Mouse (Mus musculus) retina, postnatal 1 day (tissue): ENCODE data around the gene Arhgef16.

Experiments used
- DNase-seq: peaks from one replicate; pipeline ENCODE4 v3.0.0-alpha.2; 2012

Gene Arhgef16

DNA sequence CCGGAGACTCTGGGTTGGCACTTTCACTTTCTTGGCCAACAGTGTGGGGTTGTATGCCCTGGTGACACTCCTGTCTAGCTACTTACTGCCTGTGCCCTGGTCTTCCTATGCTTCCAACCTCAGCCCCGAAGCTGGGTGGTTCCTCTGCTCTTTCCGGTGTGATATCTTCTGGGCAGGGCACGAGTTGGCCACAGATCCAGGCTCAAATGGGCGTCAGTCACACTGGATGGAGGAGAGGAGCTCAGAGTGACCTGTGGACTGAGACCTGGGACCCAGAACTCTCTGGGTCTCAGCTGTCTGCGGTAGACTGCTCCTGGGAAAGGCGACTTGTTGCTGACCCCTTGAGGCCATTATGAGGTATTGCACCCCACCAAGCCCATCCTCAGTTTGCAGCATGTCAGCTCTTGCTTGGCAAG is at the start of gene Arhgef16:
Gene Arhgef16 (minus strand): TSS at position 211 of the 416 bp plus-strand sequence.
- DNase-seq: peak; percentile 78

DNA sequence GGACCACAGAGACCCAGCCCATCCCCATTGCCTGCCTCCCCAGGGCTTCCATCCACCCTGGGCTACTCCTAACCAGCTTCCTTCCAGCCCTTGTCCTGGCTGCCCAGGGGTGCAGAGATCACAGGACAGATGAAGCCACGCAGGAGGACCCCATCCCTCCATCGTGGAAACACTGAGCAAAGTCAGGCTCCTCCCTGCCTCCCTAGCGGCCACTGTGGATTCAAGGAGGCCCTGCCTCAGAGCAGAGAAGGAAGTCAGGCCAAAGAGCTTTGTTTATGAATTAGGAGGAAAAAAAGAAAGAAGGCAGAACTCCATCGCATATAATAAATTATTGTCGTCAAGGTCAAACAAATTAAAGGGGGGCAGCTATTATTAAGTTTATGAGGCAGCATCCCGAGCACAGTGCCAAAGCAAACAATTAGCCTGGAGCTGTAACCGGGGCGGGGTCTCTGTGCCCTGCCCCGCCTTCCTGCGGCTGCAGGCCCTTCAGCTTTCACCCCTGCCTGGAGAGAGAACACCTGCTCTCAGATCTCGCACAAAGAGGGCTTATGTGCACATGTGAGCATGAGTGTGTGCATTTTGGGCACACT is 46.8 kb upstream of the Arhgef16 start:
- DNase-seq: no peak

DNA sequence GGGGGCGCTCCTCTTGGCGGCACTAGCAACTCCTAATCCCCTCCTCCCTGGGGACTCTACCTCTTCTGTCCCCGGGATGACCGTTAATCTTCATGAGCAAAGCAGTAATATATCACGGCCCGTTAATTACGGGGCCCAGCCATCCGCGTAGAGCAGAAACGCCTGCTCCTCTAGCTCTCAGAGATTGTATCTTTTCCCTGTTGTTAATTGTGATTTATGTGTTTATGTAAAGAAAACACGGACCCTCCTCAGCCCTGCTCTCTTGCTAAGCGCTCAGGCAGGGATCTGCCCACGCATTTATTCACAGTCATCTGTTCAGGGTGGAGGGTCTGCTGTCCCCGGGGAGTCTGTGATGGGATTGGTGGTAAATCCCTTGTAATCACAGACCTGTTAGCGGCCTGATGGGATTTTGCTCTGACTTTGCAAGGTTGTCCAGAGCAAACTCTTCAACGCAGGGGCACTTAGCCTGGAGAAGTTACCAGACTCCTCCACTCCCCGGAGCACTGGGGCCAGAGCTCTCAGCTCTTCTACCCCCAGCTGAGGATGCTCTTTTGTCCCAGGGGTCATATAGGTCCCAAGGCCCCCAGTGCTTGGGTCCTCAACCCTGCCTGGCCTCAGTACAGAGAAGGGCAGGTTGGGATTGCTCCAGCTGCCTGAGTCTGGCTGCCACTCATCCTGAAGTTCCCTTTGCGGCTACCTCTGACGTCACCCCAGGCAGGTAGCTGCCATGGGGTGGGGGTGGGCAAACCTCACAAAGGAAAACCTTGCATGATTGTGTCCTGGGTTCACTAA is 45.5 kb upstream of the Arhgef16 start:
- peak; percentile 72 for DNase-seq

DNA sequence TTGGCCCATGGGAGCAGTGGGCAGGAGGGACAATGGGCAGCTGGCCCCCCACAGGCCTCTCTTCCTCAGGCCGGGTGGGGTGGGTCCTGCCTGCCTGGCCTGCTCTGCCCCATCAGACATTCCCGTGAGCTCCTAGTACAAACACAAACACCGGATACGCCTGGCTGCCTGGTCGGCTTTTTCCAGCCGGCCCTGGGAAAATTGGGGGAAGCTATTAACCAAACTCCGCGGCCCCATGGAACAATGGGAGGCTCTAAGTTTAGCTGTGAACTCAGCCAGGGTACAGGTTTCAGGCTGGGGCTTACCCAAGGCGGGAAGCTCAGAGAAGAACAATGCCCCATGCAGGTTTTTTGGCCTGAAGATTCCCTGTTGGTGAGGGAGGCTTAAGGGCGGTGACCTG is 35.2 kb upstream of the Arhgef16 start:
- peak; percentile 55 for DNase-seq

DNA sequence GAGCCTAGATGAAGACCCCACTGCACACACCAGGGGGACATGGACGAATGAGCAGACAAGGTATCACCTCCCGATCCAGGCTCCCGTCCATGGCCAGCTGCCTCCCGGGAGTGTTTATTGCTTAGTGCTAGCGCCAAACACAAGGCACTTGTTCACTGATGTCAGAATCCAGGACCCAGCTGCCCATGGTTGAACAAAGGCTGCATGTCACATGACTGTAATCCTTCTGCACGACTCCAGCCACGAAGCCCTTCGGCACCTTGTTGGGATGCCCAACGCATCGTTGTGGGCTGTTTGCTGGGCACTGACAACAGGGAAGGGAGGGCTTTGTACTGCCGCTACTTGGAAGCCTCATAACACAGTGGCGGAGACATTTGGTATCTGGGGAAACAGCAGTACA is 34.3 kb upstream of the Arhgef16 start, which contains the start of gene B230104I21Rik:
Gene B230104I21Rik (plus strand): TSS at position 367 of the 400 bp plus-strand sequence.
- peak; percentile 82 for DNase-seq

DNA sequence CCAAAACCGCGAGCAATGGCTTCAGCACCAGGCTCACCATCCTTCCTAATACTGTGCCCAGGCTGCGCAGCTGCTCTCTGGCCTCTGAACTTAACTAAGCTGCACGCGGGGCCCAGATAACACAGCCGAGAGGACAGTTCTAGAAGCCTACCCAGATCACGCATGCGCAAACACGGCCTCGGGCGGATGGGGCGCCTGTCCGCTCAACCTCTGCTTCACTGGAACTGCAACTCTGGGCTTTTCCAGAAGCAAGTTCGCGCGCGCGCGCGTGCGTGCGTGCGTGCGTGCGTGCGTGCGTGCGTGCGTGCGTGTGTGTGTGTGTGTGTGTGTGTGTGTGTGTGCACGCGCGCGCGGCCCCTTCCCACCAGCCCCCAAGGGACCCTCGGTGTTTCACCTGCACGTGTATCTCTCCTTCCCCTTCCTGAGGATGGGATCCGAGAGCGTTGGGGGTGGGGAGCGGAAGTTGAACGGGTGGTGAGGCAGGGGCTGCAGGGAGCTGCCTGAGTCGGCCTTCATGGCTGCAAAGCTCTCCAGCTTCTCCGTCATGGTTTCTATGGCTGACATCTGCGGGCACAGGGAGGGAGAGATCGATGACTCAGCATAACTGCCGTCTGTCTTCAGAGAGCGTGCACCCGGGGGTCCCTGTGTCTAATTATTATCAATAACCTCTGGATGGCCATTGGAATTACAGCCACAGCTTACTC is 33.4 kb upstream of the Arhgef16 start:
- peak; percentile 84 for DNase-seq

DNA sequence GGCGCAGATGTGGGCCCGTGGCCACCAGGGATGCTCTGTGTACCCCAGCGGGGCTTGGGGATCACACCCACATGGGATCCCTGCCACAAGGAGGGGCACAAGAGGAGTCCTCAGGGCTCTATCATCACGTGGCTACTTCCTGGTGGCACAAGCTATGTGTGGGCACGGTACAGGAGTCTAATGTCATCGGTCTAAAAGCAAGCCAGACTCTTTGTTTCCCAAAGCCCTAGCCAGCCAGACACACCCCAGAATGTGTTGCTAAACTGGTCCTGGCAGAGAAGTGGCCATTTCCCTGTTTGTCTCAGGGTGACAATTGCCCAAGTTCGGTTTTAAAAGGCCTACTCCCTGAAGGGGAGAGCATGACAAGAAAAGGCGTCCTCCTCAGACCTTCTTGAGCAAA is 31.8 kb upstream of the Arhgef16 start:
- DNase-seq: no peak

DNA sequence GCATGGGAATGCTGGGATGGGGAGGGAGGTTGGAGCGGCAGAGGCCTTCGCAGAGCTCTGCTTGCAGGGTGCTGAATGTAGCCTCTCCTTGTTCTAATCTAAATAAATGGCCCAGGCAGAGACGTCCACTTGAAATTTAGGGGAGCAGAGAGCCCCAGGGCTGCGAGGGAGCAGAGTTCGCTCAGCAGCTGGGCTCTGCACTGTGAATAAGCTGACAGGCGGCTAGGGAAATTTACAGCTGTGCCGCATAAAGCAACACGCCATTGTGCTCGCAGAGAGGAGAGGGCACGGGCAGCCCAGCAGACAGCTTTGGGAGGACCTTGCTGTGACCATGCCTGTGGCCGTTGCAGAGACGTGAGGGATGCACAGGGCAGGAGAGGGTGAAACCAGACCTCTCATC is 29.8 kb upstream of the Arhgef16 start:
- DNase-seq: peak; percentile 40

DNA sequence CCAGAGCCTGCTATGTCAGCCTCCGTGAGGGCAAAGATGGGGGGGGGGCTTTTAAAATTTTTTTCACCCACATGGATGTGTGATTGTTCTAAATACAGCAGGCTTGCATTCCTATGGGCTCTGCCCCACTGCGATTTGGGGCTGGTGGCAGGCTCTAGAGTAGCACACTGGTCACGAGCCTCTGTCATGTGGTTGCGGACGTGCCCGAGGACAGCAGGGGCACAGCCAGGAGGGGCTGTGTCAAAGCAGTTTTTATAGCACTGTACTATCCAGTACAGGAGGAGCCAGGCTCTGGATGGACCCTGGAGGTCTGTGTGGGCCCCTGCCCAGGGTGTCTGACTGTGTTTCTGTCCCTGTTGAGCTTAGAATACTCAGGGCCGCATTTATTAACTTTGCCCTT is 28.5 kb upstream of the Arhgef16 start:
- DNase-seq: no peak

DNA sequence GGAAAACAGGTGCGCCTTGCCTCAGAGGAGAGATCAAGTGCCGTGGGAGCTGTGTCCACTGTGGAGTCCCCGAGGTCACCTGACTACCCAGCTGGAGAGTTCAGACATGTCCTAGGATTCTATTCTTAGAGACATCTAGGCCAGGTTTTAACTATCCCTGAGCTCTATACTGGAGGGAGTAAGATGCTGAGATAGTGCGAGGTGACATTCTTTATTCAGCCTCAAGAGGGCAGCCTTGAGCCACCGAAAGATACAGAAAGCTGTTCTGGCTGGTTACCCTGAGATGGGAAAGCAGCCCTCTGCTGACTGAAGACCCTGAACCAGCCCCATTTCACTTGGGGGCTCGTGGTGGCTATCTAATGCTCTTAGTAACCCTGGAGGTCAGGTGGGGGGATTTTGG is 27.4 kb upstream of the Arhgef16 start:
- peak; percentile 87 for DNase-seq

DNA sequence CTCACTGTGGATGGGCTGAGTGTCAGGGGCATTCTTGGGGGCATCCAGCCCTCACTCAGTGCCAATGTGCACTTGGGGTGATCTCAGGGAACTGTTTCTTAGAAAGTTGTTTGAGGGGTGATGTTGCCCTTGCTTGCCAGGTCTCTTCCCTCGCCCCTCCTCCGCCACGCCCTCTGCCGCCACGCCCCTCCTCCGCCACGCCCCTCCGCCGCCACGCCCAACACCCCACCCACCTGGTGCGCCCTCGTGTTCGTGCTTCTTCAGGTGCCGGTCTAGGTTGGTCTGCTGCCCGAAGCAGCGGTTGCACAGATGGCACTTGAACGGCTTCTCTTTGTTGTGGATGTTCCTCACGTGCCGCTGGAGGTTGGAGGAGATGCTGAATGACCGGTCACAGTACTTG is 27.0 kb upstream of the Arhgef16 start:
- DNase-seq: no peak

DNA sequence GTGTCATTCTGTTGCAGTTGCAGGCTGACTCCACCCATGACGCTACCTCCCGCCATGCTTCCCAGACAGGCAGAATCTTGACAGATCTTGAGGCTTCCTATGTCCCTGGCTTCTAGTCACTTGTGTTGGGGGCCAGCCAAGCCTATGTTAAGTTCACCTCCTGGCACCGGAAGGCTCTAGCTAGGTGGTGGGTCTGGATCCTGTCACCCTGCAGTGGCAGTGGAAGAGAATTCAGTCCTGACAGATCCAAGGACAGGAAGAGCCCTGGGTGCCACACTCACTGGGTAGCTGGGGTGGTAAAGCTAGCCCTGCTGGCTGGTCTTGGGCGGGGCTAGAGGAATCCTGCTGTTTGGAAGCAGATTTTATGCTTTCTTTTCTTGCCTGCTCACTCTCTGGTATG is 23.9 kb upstream of the Arhgef16 start:
- DNase-seq: no peak

DNA sequence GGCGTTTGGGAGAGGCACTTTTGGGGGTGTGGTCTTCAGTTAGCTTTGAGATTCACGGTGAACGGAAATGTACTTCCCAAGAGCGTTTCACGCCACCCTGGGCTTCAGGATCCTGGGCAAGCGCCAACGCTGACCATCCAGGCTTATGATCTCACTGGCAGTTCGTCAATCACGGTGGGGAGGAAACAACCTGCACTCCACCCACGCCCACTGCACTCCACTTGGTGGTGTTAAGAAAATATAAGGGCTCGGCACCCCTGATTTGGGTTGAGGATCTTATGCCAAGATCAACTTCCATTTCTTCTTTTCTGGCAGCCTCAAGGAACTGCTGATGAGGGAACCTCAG is 12.1 kb upstream of the Arhgef16 start:
- no peak for DNase-seq

DNA sequence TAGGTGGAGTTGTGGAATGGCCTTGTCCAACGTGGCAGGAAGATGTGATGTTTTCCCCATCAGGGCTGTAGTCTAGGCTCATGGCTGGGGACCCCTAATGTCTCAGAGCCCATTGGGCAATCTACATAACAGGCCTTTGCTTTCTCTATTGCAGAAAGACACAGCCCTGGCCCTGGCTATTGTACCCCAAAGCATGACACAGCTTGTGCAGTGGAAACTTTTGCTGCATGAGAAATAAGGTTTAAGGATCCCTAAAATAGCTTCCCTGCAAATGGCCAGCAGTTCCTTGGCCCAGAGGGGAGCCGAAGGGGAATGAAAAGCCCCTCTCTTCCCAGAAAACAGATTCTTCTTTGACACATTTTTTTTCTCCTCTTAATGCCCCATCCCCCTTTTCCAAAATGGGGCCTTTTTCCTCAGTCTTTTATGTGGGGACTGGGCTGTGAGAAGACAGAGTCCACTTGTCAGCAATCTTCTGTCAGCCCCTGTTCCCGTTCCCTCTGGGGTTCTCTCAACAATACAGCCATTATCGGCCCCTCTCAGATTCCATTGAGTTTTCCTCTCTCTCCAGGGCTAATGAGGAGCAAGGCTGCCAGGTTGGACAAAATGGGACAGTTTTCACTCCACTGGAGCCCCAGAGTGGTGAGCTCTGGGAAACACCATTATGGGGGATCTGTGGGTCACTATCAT is 11.6 kb upstream of the Arhgef16 start:
- peak; percentile 41 for DNase-seq

DNA sequence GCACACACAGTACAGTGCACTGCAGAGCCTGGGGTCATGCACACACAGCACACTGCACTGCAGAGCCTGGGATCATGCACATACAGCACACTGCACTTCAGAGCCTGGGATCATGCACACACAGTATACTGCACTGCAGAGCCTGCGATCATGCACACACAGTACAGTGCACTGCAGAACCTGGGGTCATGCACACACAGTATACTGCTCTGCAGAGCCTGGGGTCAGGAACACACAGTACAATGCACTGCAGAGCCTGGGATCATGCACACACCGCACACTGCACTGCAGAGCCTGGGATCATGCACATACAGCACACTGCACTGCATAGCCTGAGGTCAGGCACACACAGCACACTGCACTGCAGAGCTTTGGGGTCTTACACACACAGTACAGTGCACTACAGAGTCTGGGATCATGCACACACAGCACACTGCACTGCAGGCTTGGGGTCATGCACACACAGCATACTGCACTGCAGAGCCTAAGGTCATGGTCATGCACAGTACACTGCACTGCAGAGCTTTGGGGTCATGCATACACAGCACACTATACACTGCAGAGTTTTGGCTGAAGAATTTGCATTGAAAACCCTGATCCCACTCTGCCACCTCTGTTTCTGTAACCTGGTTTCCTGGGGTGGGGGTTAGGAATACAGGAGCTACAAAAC is 10.8 kb upstream of the Arhgef16 start:
- no peak for DNase-seq

DNA sequence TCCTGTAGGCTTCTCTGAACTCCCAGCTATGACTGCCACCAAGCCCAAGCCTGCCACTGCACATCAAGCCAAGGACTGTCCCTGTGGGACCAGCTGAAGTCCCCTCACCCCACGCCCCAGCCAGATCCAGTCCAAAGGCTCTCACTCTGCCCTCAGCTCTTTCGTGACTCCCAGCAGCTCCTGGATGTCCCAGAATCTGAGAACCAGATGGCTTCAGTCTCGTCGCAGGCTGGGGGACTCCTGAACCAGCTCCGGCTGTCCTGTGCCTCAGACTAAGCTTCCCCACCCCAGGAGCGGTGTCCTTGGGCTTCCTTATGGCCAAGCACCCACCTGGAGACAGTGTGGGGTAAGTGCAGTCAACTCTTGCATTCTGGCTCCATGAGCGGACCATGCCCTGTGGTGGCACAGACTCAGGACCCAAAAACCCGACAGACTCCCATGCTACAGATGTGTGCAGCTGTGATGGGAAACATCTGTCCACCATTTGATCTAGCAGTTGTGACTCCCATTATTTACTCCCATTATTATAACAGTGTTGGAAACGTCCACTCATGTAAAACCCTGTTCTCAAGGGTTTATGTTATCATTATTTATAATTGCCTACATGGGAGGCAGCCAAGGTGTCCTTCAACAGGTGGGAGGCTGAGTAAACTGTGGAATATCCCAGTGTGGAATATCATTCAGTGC is 9.2 kb upstream of the Arhgef16 start:
- DNase-seq: no peak

DNA sequence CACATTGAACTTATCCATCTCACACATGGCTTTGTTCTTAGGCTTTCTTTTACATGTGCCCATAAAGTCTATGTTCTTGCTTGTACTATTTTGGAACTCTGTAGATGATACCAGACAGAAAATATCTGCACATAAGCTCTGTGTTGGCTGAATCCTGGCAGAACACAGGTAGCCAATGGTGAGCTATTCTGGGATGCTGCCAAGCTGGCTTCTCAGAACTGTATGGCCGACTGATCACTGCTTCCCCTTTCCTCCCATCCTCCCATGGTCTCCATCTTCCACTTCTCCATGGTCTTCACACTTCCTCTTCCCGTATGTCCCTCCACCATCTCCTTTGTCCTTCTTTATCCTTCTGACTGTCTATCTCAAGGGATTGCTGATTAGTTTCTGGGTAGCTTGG is 7.7 kb upstream of the Arhgef16 start:
- DNase-seq: no peak

DNA sequence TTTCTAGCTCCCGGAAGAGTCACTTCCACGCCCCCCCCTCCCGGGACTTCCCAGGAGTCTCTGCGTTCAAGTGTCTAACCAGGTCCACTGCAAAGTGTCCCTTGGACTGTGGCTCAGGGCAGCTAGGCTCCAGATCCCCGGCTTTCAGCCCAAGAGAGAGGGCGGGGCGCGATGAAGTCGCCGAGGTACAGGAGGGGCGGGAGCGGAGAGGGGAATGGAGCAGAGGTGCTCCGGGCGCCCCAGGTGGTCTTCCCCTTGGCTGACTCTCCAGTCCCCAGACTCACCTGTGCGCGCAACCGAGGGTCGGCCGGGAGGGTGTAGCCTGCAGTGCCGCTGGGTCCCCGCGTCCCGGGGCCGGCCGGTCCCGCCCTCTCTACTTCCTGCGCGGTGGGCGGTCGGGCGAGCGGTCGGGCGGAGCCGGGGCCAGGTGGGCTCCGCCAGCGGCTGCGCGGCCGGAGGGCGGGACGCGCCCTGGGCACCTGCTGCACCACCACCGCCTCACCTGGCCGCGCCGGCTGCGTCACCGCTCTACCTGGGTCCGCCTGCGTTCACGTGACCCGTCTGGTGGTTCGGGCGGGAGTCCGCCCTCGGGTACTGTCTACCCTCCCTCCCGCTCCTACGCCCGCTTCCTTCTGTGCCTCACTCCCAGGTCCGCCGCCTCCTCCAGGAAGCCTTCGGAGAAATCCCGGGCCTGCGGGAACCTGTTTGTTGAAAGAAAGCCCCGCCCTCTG is 1.8 kb downstream of the Arhgef16 start:
- DNase-seq: peak; percentile 41

DNA sequence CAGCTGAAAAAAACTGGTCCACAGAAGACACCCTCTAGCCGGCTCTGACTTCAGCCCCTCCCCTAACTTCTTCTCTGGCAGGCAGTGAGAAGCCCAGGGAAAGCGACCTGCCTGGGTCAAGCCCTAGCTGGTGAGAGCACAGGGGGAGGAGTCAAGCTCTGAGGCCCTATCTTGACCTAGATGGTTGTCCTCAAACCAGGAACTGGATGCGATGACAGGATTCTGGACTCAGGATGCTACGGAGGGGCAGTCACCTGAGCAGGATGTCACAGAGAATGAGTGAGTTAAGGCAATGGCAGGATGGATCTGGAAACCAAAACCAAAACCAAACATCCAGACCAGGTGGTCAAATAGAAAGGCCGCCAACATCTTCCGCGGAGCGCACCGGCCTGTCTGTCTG is 3.7 kb downstream of the Arhgef16 start:
- DNase-seq: peak; percentile 36

DNA sequence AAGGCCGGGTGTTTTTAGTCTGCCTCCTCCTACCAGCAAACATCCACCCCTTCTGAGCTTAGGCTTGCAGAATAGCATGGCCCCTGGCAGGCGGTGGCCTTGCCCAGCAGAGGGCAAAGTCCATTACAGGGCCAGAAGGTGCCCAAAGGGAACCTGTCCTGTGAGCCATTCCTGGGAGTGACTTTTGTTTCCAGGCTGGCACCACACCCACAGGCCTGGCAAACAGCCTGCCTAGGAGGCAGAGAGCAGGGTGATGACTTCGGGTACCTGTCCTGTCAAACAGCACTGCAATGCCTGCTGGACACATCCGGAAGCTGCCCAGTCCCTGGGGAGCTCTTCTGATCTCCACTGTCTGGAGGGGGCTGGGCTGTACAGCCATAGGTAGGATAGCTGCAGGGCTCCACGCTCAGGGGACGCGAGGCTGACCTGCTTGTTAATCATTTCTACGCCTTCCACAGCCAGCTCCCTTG is 7.2 kb downstream of the Arhgef16 start:
- no peak for DNase-seq

DNA sequence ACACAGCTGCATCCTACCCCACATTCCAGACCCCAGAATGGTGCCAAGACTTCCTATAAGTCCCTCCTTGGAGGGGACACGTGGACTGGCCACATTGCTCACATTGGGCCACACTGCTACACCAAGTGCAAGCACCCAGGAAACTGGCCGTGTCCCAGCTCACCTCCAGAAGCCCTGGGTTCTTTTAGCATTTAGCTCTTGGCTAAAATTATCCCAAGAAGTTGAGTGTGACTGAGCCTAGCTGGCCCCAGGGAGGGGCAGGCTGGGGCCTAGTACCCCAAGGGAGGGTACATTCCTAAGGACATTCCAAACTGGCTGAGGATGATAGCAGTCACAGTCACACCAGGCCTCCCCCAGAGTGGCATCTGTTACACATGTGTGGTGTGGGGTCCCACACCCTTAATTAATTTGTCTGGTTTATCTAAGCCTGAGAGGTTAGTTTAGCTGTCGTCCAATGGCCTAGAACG is 7.7 kb downstream of the Arhgef16 start:
- no peak for DNase-seq
